Mouse (Mus musculus) erythroid progenitor cell, adult 5-6 weeks (primary cell): ENCODE measurements around the gene App. TPM values are rescaled to one million over a fixed set of nuclear protein-coding genes. Genes with fewer than 3 reads are reported as not detected.

Experiments
- ATAC-seq: replicated peaks from 2 replicates; pipeline ENCODE4 v1.8.0; 2016; ENCODE audit warnings: moderate number of reproducible peaks, mild to moderate bottlenecking, moderate TSS enrichment, inconsistent platforms; ENCODE audit not compliant: poor library complexity, low FRiP score, severe bottlenecking
- total RNA-seq, 2 experiments: library from RNA; stranded (forward) in 1 of 2; stranded (reverse) in 1 of 2; fragments of 150-400 nt in 1 of 2; fragments of 186-747, 209-891 nt in 1 of 2; gene quantifications; 2 replicates each; pipeline versions ENCODE4 v1.2.3 to v1.2.4; 2015 to 2017; ENCODE audit warnings: low replicate concordance in 2 of 2

The App gene
- 25.6 and 28.8 TPM in 2 replicates for total RNA-seq (2015; ENCODE audit: low replicate concordance)
- total RNA-seq (2017; ENCODE audit: low replicate concordance) = 14.3 and 17.8 TPM in 2 replicates

DNA sequence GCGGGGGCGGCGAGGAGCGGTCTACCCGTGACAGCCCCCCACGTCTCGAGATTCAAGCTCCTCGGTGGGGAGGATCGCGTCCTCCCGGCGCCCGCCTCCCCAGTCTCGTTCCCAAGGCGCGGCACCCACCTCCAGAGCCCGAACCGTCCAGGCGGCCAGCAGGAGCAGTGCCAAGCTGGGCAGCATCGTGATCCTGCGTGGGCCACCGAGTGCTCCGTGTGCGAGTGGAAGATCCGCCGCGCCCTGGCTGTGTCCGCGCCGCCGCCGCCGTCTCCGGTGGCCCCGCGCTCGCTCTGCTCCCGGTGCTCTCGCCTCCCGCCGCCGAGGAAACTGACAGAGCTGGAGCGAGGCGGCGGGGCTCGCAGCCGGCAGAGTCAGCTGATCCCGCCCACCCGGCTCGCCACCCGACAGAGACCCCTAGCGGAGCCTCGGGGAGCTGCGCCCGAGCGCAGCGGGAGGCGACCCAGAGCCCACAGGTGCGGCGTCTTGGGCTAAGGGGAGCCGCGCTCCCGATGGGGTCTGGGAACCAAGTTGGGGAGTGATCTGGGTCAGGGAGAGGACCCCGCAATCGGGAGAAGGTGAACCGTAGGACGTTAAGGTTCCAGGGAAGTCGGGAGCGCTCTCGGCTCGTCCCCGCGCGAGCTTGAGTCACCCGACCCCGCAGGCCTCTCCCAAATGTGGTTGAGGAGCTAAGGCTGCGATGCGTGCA is at the start of gene App:
Gene App, minus strand, starts transcription at position 394 of the 709 bp plus-strand sequence.
- ATAC-seq = no peak

DNA sequence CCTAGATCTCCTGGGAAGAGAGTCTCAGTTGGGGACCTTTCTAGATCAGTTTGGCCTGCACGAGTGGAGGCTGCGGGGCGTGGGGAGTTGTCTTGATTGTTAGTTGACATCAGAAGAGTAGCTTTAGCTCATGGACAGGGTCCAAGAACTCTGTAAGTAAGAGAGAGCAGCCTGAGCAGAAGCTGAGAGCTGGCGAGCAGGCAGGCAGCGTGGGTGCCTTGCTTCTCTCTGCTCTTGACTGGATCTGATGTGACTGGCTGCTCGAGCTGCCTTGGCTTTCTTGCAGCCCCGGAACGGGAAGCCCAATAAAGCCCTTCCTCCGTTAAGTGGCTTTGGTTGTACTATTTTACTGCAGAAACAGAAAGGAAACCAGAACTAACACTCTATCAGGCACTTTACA is 42.3 kb upstream of the App start:
- no peak for ATAC-seq

DNA sequence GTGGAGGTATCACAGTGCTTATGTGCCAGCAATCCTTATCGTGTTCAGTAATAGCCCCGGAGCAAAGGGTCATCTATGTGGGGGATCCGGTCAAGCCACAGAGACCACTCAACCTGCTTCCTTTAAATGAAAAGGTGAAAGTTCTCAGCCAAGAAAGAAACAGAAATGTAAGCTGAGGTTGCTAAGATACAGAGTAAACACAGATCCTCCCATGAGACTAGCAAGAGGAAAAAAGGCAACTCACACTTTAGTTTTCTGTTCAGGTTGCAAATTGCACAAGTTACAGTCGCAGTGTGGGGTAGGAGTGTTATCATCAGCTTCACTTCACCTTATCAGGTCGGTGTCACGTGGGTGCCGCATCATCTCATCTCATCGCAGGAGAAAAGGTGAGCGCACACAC is 41.6 kb upstream of the App start:
- no peak for ATAC-seq

DNA sequence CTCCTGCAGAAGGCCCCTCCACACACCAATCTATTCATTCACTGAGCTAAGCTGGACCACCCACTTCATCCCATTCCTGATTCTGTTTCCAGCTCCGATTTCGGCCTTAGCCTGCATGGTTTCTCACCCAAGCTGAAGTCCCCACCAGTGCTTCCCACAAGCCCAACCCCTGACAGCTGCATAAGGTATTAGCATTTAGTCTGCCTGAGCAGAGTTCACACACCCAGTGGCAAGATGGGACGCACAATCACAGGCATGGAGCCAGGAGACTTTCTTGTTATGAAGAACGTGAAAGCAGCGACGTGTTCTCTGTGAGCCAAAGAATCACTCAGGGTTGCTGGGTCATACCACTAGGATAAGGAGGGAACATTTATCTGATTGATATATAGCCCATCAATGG is 22.1 kb upstream of the App start:
- no peak for ATAC-seq

DNA sequence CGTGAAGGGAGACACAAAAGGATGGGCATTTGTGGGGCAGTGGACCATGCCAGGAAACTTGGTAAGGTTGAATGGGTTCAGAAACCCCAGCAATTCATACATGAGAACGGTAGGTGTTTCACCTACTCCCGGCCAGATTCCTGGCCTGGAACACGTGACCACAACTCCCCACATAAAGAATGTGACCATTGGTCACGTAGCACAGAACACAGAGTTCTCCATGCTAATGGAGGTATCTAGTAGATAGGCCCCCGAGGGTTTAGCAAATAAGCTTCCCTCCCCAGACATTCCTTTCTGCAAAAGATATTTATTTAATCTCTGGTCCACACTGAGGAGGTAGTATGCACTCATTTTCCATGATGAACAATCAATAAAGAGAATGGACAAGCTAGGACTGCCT is 21.6 kb upstream of the App start:
- ATAC-seq = no peak

DNA sequence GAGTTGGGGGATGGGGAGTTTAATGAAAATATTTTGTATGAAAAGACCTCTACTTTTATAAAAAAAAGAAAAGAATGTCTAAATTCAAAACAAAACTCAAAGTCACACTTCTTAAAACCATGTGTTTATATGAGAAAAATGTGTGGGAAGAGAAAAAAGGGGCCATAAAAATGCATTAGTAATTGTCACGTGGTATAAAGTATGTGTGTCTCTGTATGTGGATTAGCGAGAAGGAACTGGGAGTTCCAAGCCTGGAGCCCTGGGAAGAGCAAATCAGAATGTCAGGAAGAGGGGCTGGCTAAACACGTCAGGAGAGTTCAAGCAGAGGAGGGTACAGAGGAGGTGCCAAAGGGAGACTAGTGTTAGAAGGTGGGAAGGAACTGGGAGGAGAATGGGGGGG is 7.9 kb upstream of the App start:
- ATAC-seq = no peak

DNA sequence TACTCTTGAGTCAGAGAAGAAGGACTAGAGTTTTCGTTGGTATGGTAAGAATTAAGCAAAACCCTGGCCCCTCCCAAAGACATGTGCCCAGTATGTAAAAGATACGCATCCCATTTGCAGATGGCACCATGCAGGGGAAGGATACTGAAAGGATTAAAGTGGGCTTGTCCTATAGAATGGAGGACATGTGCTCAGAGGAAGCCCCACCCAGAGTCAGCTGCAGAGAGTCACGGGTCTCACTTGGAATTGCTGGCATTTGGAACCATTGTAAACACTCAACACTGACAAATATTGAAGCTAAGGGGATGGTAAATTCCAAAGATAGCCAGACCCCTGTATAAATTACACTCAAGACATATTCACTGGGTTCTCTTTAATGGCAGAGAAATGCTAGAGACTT is 7.1 kb upstream of the App start:
- no peak for ATAC-seq

DNA sequence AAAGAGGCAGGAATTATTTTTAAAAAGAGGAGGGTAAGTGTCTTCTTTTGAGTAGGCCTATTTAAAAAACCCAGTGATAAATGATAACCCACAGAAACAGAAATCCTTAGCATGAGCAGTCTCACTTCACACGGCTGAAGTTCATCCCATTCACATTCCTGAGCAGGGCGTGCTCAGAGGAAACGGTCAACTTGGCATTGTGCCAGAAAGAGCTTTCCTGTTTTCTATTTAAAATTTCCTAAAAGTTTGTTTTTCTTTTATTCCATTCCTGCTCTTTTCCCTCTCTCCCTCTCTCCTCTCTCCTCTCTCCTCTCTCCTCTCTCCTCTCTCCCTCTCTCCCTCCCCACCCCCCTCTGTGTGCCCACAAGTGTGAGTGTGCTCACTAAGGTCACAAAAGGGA is 3.1 kb upstream of the App start:
- no peak for ATAC-seq

DNA sequence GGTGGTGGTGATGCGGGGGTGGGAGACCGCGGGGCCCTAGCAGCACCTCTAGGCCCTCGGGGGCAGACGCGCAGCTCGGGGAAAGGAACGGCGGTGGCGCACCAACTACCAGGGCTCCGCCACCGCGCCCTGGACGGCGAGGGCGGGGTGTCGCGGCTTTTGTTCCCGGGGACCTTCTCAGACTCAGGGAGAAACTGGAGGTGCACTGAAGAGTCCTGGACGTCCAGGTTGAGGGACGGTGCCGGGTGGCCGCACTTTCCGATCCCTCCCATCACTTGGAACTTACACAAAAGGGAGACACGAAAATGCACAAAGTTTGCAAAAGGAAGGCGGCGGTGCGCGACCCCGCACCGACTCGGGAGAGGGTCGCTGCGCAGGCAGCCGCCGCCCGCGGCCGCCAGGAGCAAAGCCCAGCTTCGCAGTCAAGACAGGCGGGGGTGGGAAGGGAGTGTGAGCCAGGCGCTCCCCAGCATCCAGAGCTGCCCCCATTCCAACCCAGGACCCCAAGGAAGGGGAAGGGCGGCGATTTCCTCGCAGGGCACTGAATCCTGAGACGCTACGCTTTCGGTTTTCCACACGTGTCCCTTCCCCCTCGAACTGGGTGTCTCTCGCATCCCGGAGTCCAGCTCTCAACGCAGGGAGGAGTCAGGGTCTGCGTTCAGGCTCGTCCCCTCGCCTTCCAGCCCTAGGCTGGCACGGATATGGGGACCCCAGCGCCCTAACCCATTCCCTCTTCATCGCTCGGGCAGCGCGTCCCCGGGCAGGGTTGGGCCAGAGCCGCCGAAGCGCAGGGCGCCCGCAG is 794 bp downstream of the App start:
- no peak for ATAC-seq

DNA sequence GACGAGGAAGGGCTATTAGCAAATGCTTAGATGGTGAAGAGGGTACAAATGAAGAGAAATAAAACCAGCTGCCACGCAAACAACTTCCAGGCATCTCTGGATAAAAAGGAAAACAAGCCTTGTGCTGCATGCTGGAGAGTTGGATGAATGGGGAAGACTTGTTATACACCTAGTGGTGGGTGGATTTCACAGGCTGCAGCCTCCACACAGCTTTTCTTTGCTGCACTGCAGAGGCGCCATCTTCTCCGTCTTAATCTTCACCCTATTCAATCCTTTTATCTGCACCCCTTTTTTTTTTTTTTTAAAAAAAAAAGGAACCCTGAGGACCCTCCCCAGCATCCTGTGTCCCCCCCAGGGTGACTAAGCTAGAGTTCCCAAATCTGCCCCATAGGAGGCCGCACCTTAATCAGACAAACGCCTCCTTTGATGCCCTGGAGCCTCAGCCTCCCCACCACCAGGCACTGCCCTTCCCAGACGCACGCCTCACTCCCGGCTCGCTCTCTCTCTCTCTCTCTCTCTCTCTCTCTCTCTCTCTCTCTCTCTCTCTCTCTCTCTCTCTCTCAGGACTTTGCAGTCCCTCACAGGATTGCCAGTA is 1.5 kb downstream of the App start:
- ATAC-seq = no peak

DNA sequence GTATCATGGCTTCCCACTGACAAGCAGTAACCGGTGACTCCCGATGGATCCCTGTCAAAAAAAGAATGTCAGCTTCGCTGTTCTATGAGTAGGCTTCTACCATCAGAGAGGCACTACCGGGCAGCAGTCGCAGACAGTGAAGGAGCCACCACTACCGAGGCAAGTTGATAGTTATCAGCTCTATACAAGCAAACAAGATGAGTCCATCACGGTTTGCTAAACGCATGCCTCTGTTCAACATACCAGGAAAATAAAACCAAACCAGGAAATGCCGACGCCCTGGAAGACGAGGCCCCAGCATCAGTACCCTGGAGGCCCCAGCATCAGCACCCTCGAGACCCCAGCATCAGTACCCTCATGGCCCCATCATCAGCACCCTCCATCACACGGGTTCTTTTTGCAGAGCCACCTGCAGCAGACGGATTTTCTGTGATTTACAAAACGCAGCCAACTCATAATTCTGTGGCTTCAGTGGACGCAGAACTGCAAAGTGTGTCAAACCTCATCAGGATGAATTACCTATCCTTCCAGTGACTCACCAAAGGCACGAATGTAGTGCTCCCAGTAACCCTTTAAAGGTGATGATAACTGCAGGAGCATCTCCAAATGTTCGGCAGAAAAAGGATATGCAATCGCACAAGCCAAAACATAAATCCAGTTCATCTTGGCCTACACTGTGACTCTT is 2.6 kb downstream of the App start:
- no peak for ATAC-seq

DNA sequence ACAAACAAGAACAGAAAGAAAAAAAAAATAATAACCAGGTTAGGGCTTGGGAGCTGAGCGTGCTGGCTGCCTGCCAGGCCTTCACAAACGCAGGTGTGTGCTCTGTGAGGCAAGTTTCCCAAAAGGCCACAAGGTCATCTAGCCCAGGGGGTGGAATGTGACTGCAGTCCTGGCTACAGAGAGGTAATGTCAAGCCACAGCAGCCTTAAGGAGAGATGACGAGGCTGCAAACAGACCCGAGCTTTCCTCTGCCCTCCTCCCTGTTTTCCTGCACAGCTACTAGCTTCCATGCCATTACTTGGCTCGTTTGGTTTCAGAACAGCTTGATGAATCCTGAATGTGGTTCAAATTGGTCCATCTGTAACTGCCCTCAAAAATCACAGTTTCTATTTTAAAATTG is 4.7 kb downstream of the App start:
- ATAC-seq = no peak

DNA sequence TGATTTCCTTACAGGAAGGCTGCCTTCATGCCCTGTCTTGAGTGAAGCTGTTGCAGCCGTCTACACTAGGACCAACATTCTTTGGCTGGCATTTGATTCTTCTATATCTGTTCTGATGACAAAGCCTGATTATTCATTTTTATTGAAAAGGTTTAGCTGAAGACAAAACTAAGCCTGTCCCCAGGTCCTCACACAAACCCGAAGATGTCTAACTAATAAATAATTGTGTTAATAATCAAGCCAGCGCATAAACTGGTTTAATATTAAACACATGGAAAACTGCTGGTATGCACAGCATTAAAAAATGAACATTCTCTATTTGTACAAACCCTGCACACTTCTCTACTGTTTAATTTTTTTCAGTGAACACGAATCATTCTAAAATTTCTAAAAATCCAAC is 7.4 kb downstream of the App start:
- no peak for ATAC-seq

DNA sequence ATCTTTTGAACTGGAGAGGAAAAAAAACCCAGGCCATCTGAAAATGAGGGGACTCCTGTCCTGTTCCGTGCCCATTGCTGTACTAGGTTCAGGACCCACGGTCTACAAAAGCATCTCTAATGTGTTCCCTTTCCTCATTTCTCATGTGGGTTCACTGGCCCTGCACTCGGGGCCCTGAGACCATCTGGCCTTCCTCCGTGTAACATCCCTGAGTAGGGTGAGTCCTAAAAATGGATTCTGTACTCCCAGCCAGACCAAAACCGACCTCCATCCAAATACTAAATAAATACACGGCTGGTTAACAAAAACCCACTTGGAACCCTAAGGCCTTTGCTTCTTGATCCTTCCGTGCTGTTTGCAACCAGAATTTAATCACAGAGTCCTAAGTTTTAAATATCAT is 7.9 kb downstream of the App start:
- no peak for ATAC-seq

DNA sequence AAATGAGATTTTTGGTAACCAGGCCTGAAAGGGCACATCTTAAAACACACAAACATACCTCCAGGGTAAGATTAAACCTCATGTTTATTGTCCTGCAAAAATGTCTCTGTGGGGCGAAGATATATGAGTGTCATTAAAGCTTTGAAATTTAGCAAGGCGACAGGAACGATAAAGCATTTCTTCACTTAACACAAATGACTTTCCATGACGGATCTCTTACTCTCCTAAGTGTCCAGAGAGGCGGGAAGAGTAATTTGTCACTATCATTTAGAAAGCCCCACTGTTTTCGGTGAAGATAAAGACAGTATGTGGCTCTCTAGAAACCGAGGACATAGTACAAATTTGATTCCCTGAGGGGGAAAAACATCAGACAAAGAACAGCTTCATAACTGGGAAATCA is 8.4 kb downstream of the App start:
- ATAC-seq = no peak

DNA sequence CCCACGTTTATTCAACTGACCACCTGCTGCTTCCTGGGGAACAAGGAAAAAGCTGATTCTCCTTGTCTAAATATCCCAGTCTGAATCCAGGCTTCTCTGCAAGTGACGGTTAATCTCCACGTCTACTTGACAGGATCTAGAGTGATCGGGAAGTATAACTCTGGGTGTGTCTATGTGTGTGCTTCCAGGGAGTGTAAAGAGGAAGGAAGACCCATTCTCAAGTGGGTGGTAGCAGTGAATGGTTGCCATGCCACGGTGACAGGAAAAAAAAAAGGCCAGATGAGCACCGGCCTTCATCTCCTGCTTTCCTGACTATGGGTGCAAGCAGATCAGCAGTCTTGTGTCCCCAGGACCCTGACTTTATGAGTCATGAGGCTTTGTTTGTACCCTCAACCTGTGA is 10.8 kb downstream of the App start:
- ATAC-seq = no peak

DNA sequence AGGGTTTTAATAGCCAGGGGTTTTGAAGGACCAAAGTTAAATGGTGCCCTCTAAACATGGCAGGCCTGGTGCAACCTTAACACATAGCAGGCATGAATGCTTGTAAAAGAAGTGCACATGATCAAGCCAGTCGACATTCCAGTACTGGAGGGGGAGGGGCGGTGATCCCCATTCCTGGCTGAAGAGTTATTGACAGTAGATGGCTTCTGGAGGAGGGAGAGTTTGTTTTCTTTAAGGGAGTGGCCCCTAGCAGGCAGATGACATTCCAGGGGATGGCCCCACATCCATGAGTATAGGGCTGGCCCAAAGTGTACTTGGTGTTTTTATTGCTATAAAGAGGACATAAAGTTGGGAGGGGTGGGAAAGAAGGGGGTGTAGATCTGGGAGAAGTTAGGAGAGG is 13.4 kb downstream of the App start:
- ATAC-seq = no peak

DNA sequence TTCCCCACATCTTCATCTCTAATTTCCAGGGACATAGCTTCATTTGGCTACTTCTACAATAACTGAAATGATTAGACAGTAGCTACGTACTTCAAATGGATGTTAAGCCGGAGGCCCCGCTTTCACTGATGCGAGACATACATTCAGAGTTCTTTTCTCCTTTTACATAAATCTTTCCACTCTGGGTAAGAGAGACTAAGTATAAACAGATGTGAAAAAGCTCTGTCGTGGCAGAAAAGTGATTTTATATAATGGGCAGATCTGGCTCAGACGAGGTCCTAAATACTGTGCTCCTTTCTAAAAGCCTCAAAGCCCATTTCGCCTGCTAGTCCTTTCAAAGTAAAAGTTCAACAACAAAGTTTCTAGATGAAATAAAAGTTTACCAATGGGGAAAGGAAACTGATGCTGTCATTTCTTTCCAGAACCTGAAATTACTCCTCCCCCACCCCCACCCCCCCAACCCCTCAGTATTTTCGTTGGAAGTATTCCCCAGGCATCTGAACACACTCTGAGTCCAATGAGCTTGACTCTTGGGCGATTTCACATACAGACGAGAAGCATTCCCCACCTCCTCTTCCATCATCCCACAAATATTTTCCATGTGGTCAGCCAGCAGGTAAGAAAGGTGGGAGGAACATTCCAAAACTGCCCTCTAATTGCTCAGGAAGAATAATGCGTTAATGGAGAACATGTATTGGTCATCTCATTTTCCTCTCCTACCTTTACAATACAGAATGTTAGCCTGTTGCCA is 15.6 kb downstream of the App start:
- no peak for ATAC-seq

DNA sequence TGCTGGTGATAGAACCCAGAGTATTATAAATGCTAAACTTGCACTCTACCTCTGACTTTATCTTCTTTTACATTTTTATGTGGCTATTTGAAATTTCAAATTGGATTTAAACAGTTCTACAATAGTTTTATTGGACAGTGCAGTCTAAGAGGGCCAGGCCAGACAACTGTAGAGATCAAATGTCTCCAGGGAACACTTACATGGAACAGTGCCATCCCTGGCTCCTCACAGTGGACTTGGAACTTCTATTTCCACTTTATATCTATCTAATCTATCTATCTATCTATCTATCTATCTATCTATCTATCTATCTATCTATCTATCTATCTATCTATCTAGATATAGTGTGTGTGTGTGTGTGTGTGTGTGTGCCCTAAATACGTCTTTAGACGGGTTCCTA is 16.4 kb downstream of the App start:
- ATAC-seq = no peak

DNA sequence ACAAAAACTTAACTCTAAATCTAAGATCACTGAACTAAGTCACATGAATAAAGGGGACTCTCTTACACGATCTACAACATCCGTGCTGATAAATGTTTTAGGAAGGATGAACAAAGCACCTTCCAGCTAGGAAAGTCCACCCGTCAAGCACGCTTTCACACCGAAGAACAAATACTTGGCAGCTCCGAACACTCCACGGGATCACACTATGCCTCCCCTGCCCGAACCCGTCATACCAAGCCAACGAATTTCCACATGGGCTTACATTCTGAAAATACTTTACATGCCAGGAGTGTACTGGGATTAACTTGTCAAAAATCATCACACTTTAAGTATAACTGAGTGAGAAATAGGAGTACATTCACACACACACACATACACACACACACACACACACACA is 17.7 kb downstream of the App start:
- ATAC-seq = no peak
